Mouse (Mus musculus) thymus, adult 2 months (tissue): ENCODE measurements around the gene Lbhd2.

Source experiments
- CTCF ChIP-seq: fragments of 200-500 bp; IDR thresholded peaks from 2 replicates; pipeline ENCODE4 v1.5.1; 2012; ENCODE audit warnings: mild to moderate bottlenecking, control low read depth, low read length, moderate library complexity, borderline replicate concordance; ENCODE audit not compliant: control insufficient read depth, poor library complexity, insufficient read depth; ENCODE audit errors: extremely low read depth
- POLR2A ChIP-seq: fragments of 200-500 bp; IDR thresholded peaks from 2 replicates; pipeline ENCODE4 v1.6.1; 2012; ENCODE audit warnings: mild to moderate bottlenecking, low read length, control low read depth, moderate library complexity; ENCODE audit not compliant: control insufficient read depth, poor library complexity, insufficient read depth; ENCODE audit errors: extremely low read depth

GRCm38 (mm10) chr12:111376826-111377331, 29.7 kb upstream of the Lbhd2 start:
- TF ChIP-seq POLR2A (no peak), CTCF (no peak)
